Mouse (Mus musculus): ENCODE data around the gene Cdc42bpb. TPM values are rescaled to one million over a fixed set of nuclear protein-coding genes. Genes with fewer than 3 reads are reported as not detected.

Gene Cdc42bpb
- polyA plus RNA-seq, 1 experiment from 2014 or later: 27.7 TPM

- Histone ChIP-seq H3K4me1 (replicated peaks; ENCODE audit: insufficient read depth, low read length) (peaks cover 27% of the 10 kb centered on the region), H3K9me3 (replicated peaks; ENCODE audit: low read length) (no peaks in the 10 kb centered on the region), H3K27me3 (ENCODE audit: insufficient read depth, low read length) (no peaks in the 10 kb centered on the region), H3K9ac (ENCODE audit: low read depth, low read length) (no peak overlapping the region), H3K27ac (no peak overlapping the region), H3K4me3 (replicated peaks; ENCODE audit: low read depth, low read length) (no peak overlapping the region), H3K4me2 (ENCODE audit: low read length) (no peak overlapping the region), H3K36me3 (ENCODE audit: insufficient read depth, low read length) (no peaks in the 10 kb centered on the region)
- peak; percentile 49; the same call in 1 of the 2 replicates for TF ChIP-seq CTCF (IDR thresholded peaks at IDR 0.05; ENCODE audit: low read depth)
- no peak for DNase-seq (ENCODE audit: low spot score)
- WGBS: 68% methylated on average over 4 of the region's 4 CpGs
- ATAC-seq (replicated peaks; ENCODE audit: low FRiP score, low read depth): no peak
Observed at GRCm38 (mm10) chr12:111370249-111370648, 7.3 kb downstream of the Cdc42bpb start.

GRCm38 (mm10) chr12:111367065-111367464, 10.5 kb downstream of the Cdc42bpb start:
- H3K27ac ChIP-seq: no peak overlapping the region
- no peak overlapping the region for H3K9ac ChIP-seq (ENCODE audit: low read depth, low read length)
- TF ChIP-seq CTCF (IDR thresholded peaks at IDR 0.05; ENCODE audit: low read depth): no peak
- peaks cover 33% of the 10 kb centered on the region for H3K4me1 ChIP-seq (replicated peaks; ENCODE audit: insufficient read depth, low read length)
- H3K9me3 ChIP-seq (replicated peaks; ENCODE audit: low read length): no peaks in the 10 kb centered on the region
- no peaks in the 10 kb centered on the region for H3K36me3 ChIP-seq (ENCODE audit: insufficient read depth, low read length)
- no peaks in the 10 kb centered on the region for H3K27me3 ChIP-seq (ENCODE audit: insufficient read depth, low read length)
- no peak overlapping the region for H3K4me2 ChIP-seq (ENCODE audit: low read length)
- DNase-seq (ENCODE audit: low spot score) (no peak), ATAC-seq (replicated peaks; ENCODE audit: low FRiP score, low read depth) (no peak)
- WGBS: 65% methylated on average over 7 of the region's 7 CpGs
- no peak overlapping the region for H3K4me3 ChIP-seq (replicated peaks; ENCODE audit: low read depth, low read length)

GRCm38 (mm10) chr12:111364234-111364633, 13.3 kb downstream of the Cdc42bpb start:
- Histone ChIP-seq H3K9ac (ENCODE audit: low read depth, low read length) (no peak overlapping the region), H3K36me3 (ENCODE audit: insufficient read depth, low read length) (no peaks in the 10 kb centered on the region), H3K4me1 (replicated peaks; ENCODE audit: insufficient read depth, low read length) (peaks cover 33% of the 10 kb centered on the region), H3K4me2 (ENCODE audit: low read length) (no peak overlapping the region), H3K9me3 (replicated peaks; ENCODE audit: low read length) (no peaks in the 10 kb centered on the region), H3K27ac (no peak overlapping the region), H3K27me3 (ENCODE audit: insufficient read depth, low read length) (no peaks in the 10 kb centered on the region), H3K4me3 (replicated peaks; ENCODE audit: low read depth, low read length) (no peak overlapping the region)
- DNase-seq (ENCODE audit: low spot score) (no peak), ATAC-seq (replicated peaks; ENCODE audit: low FRiP score, low read depth) (no peak)
- 88% methylated on average over 3 of the region's 3 CpGs for WGBS
- peak; percentile 37; the same call in 1 of the 2 replicates for TF ChIP-seq CTCF (IDR thresholded peaks at IDR 0.05; ENCODE audit: low read depth)

GRCm38 (mm10) chr12:111361319-111362098, 16.0 kb downstream of the Cdc42bpb start:
- 43% methylated on average over 14 of the region's 14 CpGs for whole genome bisulfite sequencing
- Histone ChIP-seq H3K27me3 (ENCODE audit: insufficient read depth, low read length) (no peaks in the 10 kb centered on the region), H3K9ac (ENCODE audit: low read depth, low read length) (no peak overlapping the region), H3K4me1 (replicated peaks; ENCODE audit: insufficient read depth, low read length) (peaks cover 37% of the 10 kb centered on the region), H3K36me3 (ENCODE audit: insufficient read depth, low read length) (no peaks in the 10 kb centered on the region), H3K9me3 (replicated peaks; ENCODE audit: low read length) (no peaks in the 10 kb centered on the region), H3K4me3 (replicated peaks; ENCODE audit: low read depth, low read length) (no peak overlapping the region), H3K27ac (peak overlapping the region; percentile 3; the same call in 1 of the 2 replicates), H3K4me2 (ENCODE audit: low read length) (no peak overlapping the region)
- no peak for TF ChIP-seq CTCF (IDR thresholded peaks at IDR 0.05; ENCODE audit: low read depth)
- ATAC-seq (replicated peaks; ENCODE audit: low FRiP score, low read depth) (no peak), DNase-seq (ENCODE audit: low spot score) (peak; percentile 56)

- no peaks in the 10 kb centered on the region for H3K27me3 ChIP-seq (ENCODE audit: insufficient read depth, low read length)
- WGBS: 68% methylated on average over 16 of the region's 16 CpGs
- H3K9me3 ChIP-seq (replicated peaks; ENCODE audit: low read length): no peaks in the 10 kb centered on the region
- no peak for TF ChIP-seq CTCF (IDR thresholded peaks at IDR 0.05; ENCODE audit: low read depth)
- H3K4me2 ChIP-seq (ENCODE audit: low read length): no peak overlapping the region
- no peak overlapping the region for H3K27ac ChIP-seq
- no peak overlapping the region for H3K9ac ChIP-seq (ENCODE audit: low read depth, low read length)
- peaks cover 38% of the 10 kb centered on the region for H3K4me1 ChIP-seq (replicated peaks; ENCODE audit: insufficient read depth, low read length)
- DNase-seq (ENCODE audit: low spot score) (no peak), ATAC-seq (replicated peaks; ENCODE audit: low FRiP score, low read depth) (no peak)
- H3K4me3 ChIP-seq (replicated peaks; ENCODE audit: low read depth, low read length): no peak overlapping the region
- H3K36me3 ChIP-seq (ENCODE audit: insufficient read depth, low read length): no peaks in the 10 kb centered on the region
Observed at GRCm38 (mm10) chr12:111360671-111361070, 16.8 kb downstream of the Cdc42bpb start.

GRCm38 (mm10) chr12:111356216-111356615, 21.3 kb downstream of the Cdc42bpb start:
- no peak for DNase-seq (ENCODE audit: low spot score)
- no peak for ATAC-seq (replicated peaks; ENCODE audit: low FRiP score, low read depth)
- 82% methylated on average over 8 of the region's 8 CpGs for WGBS
- no peaks in the 10 kb centered on the region for H3K36me3 ChIP-seq (ENCODE audit: insufficient read depth, low read length)
- H3K27ac ChIP-seq: no peak overlapping the region
- no peaks in the 10 kb centered on the region for H3K9me3 ChIP-seq (replicated peaks; ENCODE audit: low read length)
- H3K27me3 ChIP-seq (ENCODE audit: insufficient read depth, low read length): no peaks in the 10 kb centered on the region
- H3K4me2 ChIP-seq (ENCODE audit: low read length): no peak overlapping the region
- H3K4me1 ChIP-seq (replicated peaks; ENCODE audit: insufficient read depth, low read length): peaks cover 43% of the 10 kb centered on the region
- no peak overlapping the region for H3K4me3 ChIP-seq (replicated peaks; ENCODE audit: low read depth, low read length)
- H3K9ac ChIP-seq (ENCODE audit: low read depth, low read length): no peak overlapping the region
- TF ChIP-seq CTCF (IDR thresholded peaks at IDR 0.05; ENCODE audit: low read depth): no peak
